Mouse (Mus musculus) liver, adult 2 months (tissue): ENCODE data around the gene Rpl21.

Source experiments
- CTCF ChIP-seq: fragments of 200-500 bp; IDR thresholded peaks from 2 replicates; pipeline ENCODE4 v1.5.1; 2011; ENCODE audit warnings: low read depth, low read length, control low read depth
- POLR2A ChIP-seq: fragments of 200-500 bp; IDR thresholded peaks from 2 replicates; pipeline ENCODE4 v1.6.1; 2011; ENCODE audit warnings: low read length, control low read depth; ENCODE audit not compliant: insufficient read depth; ENCODE audit errors: extremely low read depth

GRCm38 (mm10) chr5:146837967-146838720 is 5.5 kb downstream of the Rpl21 start:
- TF ChIP-seq CTCF (no peak), POLR2A (no peak)
